32 mouse cellular contexts compared by ENCODE assay signal in genomic region chr3:101292611-101293010, GRCm38 (mm10). TPM values are rescaled to one million over a fixed set of nuclear protein-coding genes. Genes with fewer than 3 reads are reported as not detected.
DNase-seq lines count a peak whose midpoint lies in the region; ATAC-seq and TF ChIP-seq lines count a peak whose summit lies in the region.
"Had no signal": no experiment of that assay in that cellular context is flagged by ENCODE, and none has a peak within 500 bp of the region (broad histone marks: within the 10 kb centered on the region; RNA-seq: fewer than 3 reads in every experiment).

No protein-coding gene starts in this region.

- TF ChIP-seq CTCF in gastrocnemius, adult 2 months (IDR thresholded peaks at IDR 0.05), result no peak
- no peak for TF ChIP-seq CTCF in thymus, adult 2 months (IDR thresholded peaks at IDR 0.05; ENCODE audit: borderline replicate concordance, control insufficient read depth, extremely low read depth, insufficient read depth, low read length, poor library complexity)
- TF ChIP-seq CTCF in bone marrow, adult 2 months (IDR thresholded peaks at IDR 0.05; ENCODE audit: control insufficient read depth, insufficient read depth, low read length), result no peak

- no peak for TF ChIP-seq POLR2A in thymus, adult 2 months (IDR thresholded peaks at IDR 0.05; ENCODE audit: control insufficient read depth, extremely low read depth, insufficient read depth, low read length, poor library complexity)
- TF ChIP-seq POLR2A in bone marrow, adult 2 months (IDR thresholded peaks at IDR 0.05; ENCODE audit: borderline replicate concordance, control insufficient read depth, low read depth, low read length), result no peak

- no peak overlapping the region for H3K9ac ChIP-seq in midbrain, embryonic 16.5 days (ENCODE audit: low read depth, low read length)
- H3K9ac ChIP-seq: forebrain, embryonic 15.5 days; stomach, embryonic 15.5 days had no signal

- WGBS in thymus, adult 2 months, result 76% methylated on average over 5 of the region's 5 CpGs
- 62% methylated on average over 5 of the region's 5 CpGs for WGBS in bone marrow, adult 2 months
- 88% methylated on average over 5 of the region's 5 CpGs for WGBS in midbrain, embryonic 16.5 days
- 86% methylated on average over 5 of the region's 5 CpGs for WGBS in midbrain, embryonic 10.5 days

- no peak overlapping the region for H3K4me2 ChIP-seq in midbrain, embryonic 16.5 days (ENCODE audit: low read length)
- H3K4me2 ChIP-seq: forebrain, embryonic 15.5 days; stomach, embryonic 15.5 days had no signal

- intact Hi-C loops in gastrocnemius, adult 2 months (cut with DNase I), result no loop called here

- no peaks in the 10 kb centered on the region for H3K9me3 ChIP-seq in midbrain, embryonic 16.5 days (replicated peaks; ENCODE audit: control insufficient read depth, low read length, poor library complexity, severe bottlenecking)
- H3K9me3 ChIP-seq in midbrain, embryonic 10.5 days (replicated peaks), result no peaks in the 10 kb centered on the region
- H3K9me3 ChIP-seq: embryonic facial prominence, embryonic 10.5 days; forebrain, embryonic 15.5 days; heart, embryonic 10.5 days; hindbrain, embryonic 10.5 days; stomach, embryonic 15.5 days had no signal

- 0 out of 2 replicates have a peak overlapping the region, but pooled peaks have one; percentile 56 for H3K27ac ChIP-seq in gastrocnemius, adult 2 months
- H3K27ac ChIP-seq in thymus, adult 2 months (ENCODE audit: control insufficient read depth, insufficient read depth, low read length), result no peak overlapping the region
- H3K27ac ChIP-seq in bone marrow, adult 2 months (ENCODE audit: control insufficient read depth, insufficient read depth, low read depth, low read length, poor library complexity), result 0 out of 2 replicates have a peak overlapping the region, but pooled peaks have one; percentile 43
- no peak overlapping the region for H3K27ac ChIP-seq in midbrain, embryonic 16.5 days (ENCODE audit: low read length)
- H3K27ac ChIP-seq in midbrain, embryonic 10.5 days (replicated peaks), result no peak overlapping the region
- H3K27ac ChIP-seq: embryonic facial prominence, embryonic 10.5 days; forebrain, embryonic 15.5 days; heart, embryonic 10.5 days; hindbrain, embryonic 10.5 days; stomach, embryonic 15.5 days had no signal

- H3K4me1 ChIP-seq in thymus, adult 2 months (replicated peaks; ENCODE audit: control insufficient read depth, insufficient read depth, low read length), result peaks cover 66% of the 10 kb centered on the region
- peaks cover 1% of the 10 kb centered on the region for H3K4me1 ChIP-seq in bone marrow, adult 2 months (ENCODE audit: control insufficient read depth, insufficient read depth, low read length)
- no peaks in the 10 kb centered on the region for H3K4me1 ChIP-seq in midbrain, embryonic 16.5 days (ENCODE audit: control insufficient read depth, insufficient read depth, low read length)
- H3K4me1 ChIP-seq in midbrain, embryonic 10.5 days, result peaks cover 6% of the 10 kb centered on the region; the same call in 1 of the 2 replicates
- H3K4me1 ChIP-seq: stomach, embryonic 15.5 days had no signal

- H3K4me3 ChIP-seq in gastrocnemius, adult 2 months, result no peak overlapping the region
- H3K4me3 ChIP-seq in thymus, adult 2 months (ENCODE audit: control insufficient read depth, insufficient read depth, low read length), result no peak overlapping the region
- H3K4me3 ChIP-seq in bone marrow, adult 2 months (replicated peaks; ENCODE audit: control insufficient read depth, low read depth, low read length), result no peak overlapping the region
- H3K4me3 ChIP-seq in midbrain, embryonic 16.5 days (ENCODE audit: low read depth, low read length), result no peak overlapping the region
- H3K4me3 ChIP-seq in midbrain, embryonic 10.5 days, result no peak overlapping the region
- H3K4me3 ChIP-seq: embryonic facial prominence, embryonic 10.5 days; forebrain, embryonic 15.5 days; heart, embryonic 10.5 days; hindbrain, embryonic 10.5 days; stomach, embryonic 15.5 days had no signal

- peak; percentile 46 for DNase-seq in gastrocnemius, adult 2 months
- no peak for DNase-seq in gastrocnemius, postnatal 25 days
- DNase-seq in thymus, postnatal 0 days (ENCODE audit: low spot score), result peak; percentile 34
- DNase-seq in thymus, adult 2 months, result no peak
- peak; percentile 33 for DNase-seq in skeletal muscle tissue, adult 2 months (ENCODE audit: low read depth, low spot score)
- no peak for DNase-seq in midbrain, embryonic 10.5 days (ENCODE audit: low spot score)
- DNase-seq: adrenal gland, postnatal 14 days; cerebellum, adult 9-10 months; kidney, adult 9 months; kidney, postnatal 14 days; lung, adult 2 months; lung, postnatal 14 days; right cerebral cortex, postnatal 14 days; spleen, adult 18-20 months had no signal

- ATAC-seq in midbrain, embryonic 16.5 days, result no peak
- ATAC-seq: forebrain, embryonic 15.5 days; hindbrain, embryonic 16.5 days; intestine, embryonic 16.5 days had no signal

- no peaks in the 10 kb centered on the region for H3K27me3 ChIP-seq in thymus, adult 2 months (ENCODE audit: control insufficient read depth, insufficient read depth, low read length)
- no peaks in the 10 kb centered on the region for H3K27me3 ChIP-seq in midbrain, embryonic 16.5 days (ENCODE audit: control insufficient read depth, insufficient read depth, low read depth, low read length)
- peaks cover 18% of the 10 kb centered on the region; the same call in 1 of the 2 replicates for H3K27me3 ChIP-seq in midbrain, embryonic 10.5 days (ENCODE audit: low read depth, poor library complexity, severe bottlenecking)
- H3K27me3 ChIP-seq: forebrain, embryonic 15.5 days; stomach, embryonic 15.5 days had no signal

- no peaks in the 10 kb centered on the region for H3K36me3 ChIP-seq in thymus, adult 2 months (ENCODE audit: control insufficient read depth, insufficient read depth, low read length)
- H3K36me3 ChIP-seq in midbrain, embryonic 16.5 days (ENCODE audit: control insufficient read depth, insufficient read depth, low read length), result no peaks in the 10 kb centered on the region
- H3K36me3 ChIP-seq in midbrain, embryonic 10.5 days, result no peaks in the 10 kb centered on the region
- H3K36me3 ChIP-seq: embryonic facial prominence, embryonic 10.5 days; forebrain, embryonic 15.5 days; heart, embryonic 10.5 days; hindbrain, embryonic 10.5 days; stomach, embryonic 15.5 days had no signal

RNA-seq across cellular contexts. Expression of gene Cd2, which starts 4.9 kb away (rescaled TPM):
- total RNA-seq in gastrocnemius, adult 2 months (2021), result not detected
- total RNA-seq in gastrocnemius, postnatal 25 days (2021), result under 1 TPM in 1 of 2 experiments, not detected in 1; 0.29 TPM
- 236 and 256 TPM in 2 replicates for polyA plus RNA-seq in thymus, postnatal 0 days (2015; fragmentation: Nextera tagmentation; extraction: Ambion mirVana)
- polyA plus RNA-seq in thymus, adult 2 months (2012; rRNA removed), result 97.5 and 117 TPM in 2 replicates
- 10.9 and 29.0 TPM in 2 replicates for polyA plus RNA-seq in bone marrow, adult 2 months (2011; ENCODE audit: insufficient read depth, insufficient read length, low replicate concordance, missing spikeins)
- not detected in 2 replicates for polyA plus RNA-seq in midbrain, embryonic 16.5 days (2015; fragmentation: Nextera tagmentation; extraction: Ambion mirVana)
- 0.10 TPM in 1 of 2 replicates, not detected in the other for polyA plus RNA-seq in midbrain, embryonic 10.5 days (2016; fragmentation: Nextera tagmentation; extraction: Ambion mirVana)
- total RNA-seq: layer of hippocampus, adult 18-20 months; layer of hippocampus, postnatal 14 days; left cerebral cortex, postnatal 10 days; megakaryocyte progenitor cell, adult 5-6 weeks; midbrain, postnatal 0 days had no signal
- polyA plus RNA-seq: brain, embryonic 14.5 days; embryonic facial prominence, embryonic 10.5 days; heart, postnatal 0 days; limb, embryonic 11.5 days; neural tube, embryonic 11.5 days had no signal

Comparison
In these comparisons a context has a peak if more than half of its experiments do, and no peak if none do; other contexts are left out.
1. DNase-seq: peak in gastrocnemius, adult 2 months (single experiment), thymus, postnatal 0 days (single experiment) and skeletal muscle tissue, adult 2 months (single experiment); none in gastrocnemius, postnatal 25 days (single experiment), thymus, adult 2 months (single experiment) and midbrain, embryonic 10.5 days (single experiment).
2. H3K27ac ChIP-seq: peak in gastrocnemius, adult 2 months (single experiment) and bone marrow, adult 2 months (single experiment); none in thymus, adult 2 months (single experiment), midbrain, embryonic 16.5 days (single experiment) and midbrain, embryonic 10.5 days (single experiment).